Mouse (Mus musculus) left cerebral cortex, postnatal 36 days (tissue): ENCODE data around the gene Cenph. TPM values are rescaled to one million over a fixed set of nuclear protein-coding genes. Genes with fewer than 3 reads are reported as not detected.
A peak's percentile ranks its signal among the peaks of the same experiment; 100 is the strongest.
"Not testable (repeated sequence)": the region's sequence is repeated elsewhere in the genome, so short reads cannot be mapped to it uniquely, and the experiment has no call there.

Experiments
- DNase-seq, 2 experiments: peaks; one replicate each; pipeline ENCODE4 v3.0.0; 2021 to 2022; ENCODE audit warnings: low spot score in 2 of 2, mixed read lengths in 1 of 2
- intact Hi-C: fragments of 180-260 bp; cut with DNase I; formaldehyde crosslinking; loops from one replicate; pipeline ENCODE4 v1.15.1; 2025
- total RNA-seq, 2 experiments: library from RNA; stranded (reverse); gene quantifications; 2 replicates each; pipeline ENCODE4 v1.2.3; 2021

The Cenph gene
- total RNA-seq, result under 1 TPM; 0.63 to 0.69 TPM

- intact Hi-C loops, result no loop called here
- peak; percentile 73 to 74 for DNase-seq
Measured at GRCm38 (mm10) chr13:100775252-100776055, at the start of gene Cenph. Cenph (minus strand) TSS chr13:100775899.

GRCm38 (mm10) chr13:100824916-100825315 is 49.2 kb upstream of the Cenph start:
- DNase-seq, result no peak
- intact Hi-C loops, result no loop called here

- intact Hi-C loops, result no loop called here
- no peak for DNase-seq
Measured at GRCm38 (mm10) chr13:100824306-100824705, 48.6 kb upstream of the Cenph start.

- intact Hi-C loops, result no loop called here
- no peak for DNase-seq
Measured at GRCm38 (mm10) chr13:100823863-100824262, 48.2 kb upstream of the Cenph start.

- no peak for DNase-seq
- intact Hi-C loops, result no loop called here
Measured at GRCm38 (mm10) chr13:100814451-100814850, 38.8 kb upstream of the Cenph start.

- no peak for DNase-seq
- intact Hi-C loops, result no loop called here
Measured at GRCm38 (mm10) chr13:100805776-100806175, 30.1 kb upstream of the Cenph start.

GRCm38 (mm10) chr13:100797171-100797570 is 21.5 kb upstream of the Cenph start:
- intact Hi-C loops, result no loop called here
- no peak for DNase-seq

GRCm38 (mm10) chr13:100789083-100789482 is 13.4 kb upstream of the Cenph start:
- DNase-seq, result no peak
- intact Hi-C loops, result no loop called here

- DNase-seq, intact Hi-C loops: not testable (repeated sequence)
Measured at GRCm38 (mm10) chr13:100788057-100788456, 12.4 kb upstream of the Cenph start.

- intact Hi-C loops, result no loop called here
- DNase-seq, result no peak
Measured at GRCm38 (mm10) chr13:100787316-100788010, 11.8 kb upstream of the Cenph start.

GRCm38 (mm10) chr13:100786414-100786867 is 10.7 kb upstream of the Cenph start, which contains the start of gene Ccnb1:
Ccnb1 (minus strand) TSS chr13:100786570.
- DNase-seq, result peak; percentile 84 to 85
- intact Hi-C loops, result no loop called here

GRCm38 (mm10) chr13:100785806-100786413 is 10.2 kb upstream of the Cenph start:
- intact Hi-C loops, result no loop called here
- peak in 1 of 2 experiments; percentile 8 for DNase-seq

- DNase-seq, result no peak
- intact Hi-C loops, result no loop called here
Measured at GRCm38 (mm10) chr13:100777491-100777890, 1.8 kb upstream of the Cenph start.

- intact Hi-C loops, result no loop called here
- DNase-seq, result no peak
Measured at GRCm38 (mm10) chr13:100776710-100777109, 1.0 kb upstream of the Cenph start.

- no peak for DNase-seq
- intact Hi-C loops, result no loop called here
Measured at GRCm38 (mm10) chr13:100776056-100776419, 339 bp upstream of the Cenph start.

GRCm38 (mm10) chr13:100774704-100775103 is 995 bp downstream of the Cenph start:
- intact Hi-C loops, result no loop called here
- DNase-seq, result no peak

GRCm38 (mm10) chr13:100755329-100755728 is 20.4 kb downstream of the Cenph start:
- intact Hi-C loops, result no loop called here
- no peak for DNase-seq

GRCm38 (mm10) chr13:100754186-100754585 is 21.5 kb downstream of the Cenph start:
- no peak for DNase-seq
- intact Hi-C loops, result no loop called here

GRCm38 (mm10) chr13:100753011-100753410 is 22.7 kb downstream of the Cenph start:
- no peak for DNase-seq
- intact Hi-C loops, result no loop called here

- no peak for DNase-seq
- intact Hi-C loops, result no loop called here
Measured at GRCm38 (mm10) chr13:100752529-100752928, 23.2 kb downstream of the Cenph start.
